Mouse (Mus musculus): ENCODE measurements around the gene Olfr875.
"Not testable (repeated sequence)": the region's sequence is repeated elsewhere in the genome, so short reads cannot be mapped to it uniquely, and the experiment has no call there.

Gene Olfr875

GRCm38 (mm10) chr9:37771759-37772158 is at the start of gene Olfr875:
Gene Olfr875, plus strand, starts transcription at chr9:37771857.
- no peak for DNase-seq

- no peak for DNase-seq
These were observed 37.3 kb upstream of the Olfr875 start for GRCm38 (mm10) chr9:37734310-37734709.

DNA sequence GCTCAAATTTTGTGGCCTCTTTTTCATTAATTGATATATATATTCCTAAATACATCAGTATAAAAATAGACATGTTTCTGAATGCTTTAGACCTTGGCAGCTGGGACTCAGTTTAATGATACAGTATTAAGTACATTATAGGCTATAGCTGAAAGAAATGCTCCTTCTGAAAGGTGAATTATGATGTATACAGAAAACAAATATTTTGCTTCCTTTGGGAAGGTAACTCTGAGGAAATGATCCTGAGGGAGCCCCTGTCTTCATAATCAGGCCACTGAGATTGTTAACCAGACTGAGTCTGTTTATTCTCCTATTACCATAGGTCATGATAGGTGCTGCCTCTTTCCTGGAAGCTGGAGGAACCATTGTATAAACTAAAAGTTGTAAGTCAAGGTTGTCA is 26.9 kb upstream of the Olfr875 start, which contains the start of gene Olfr874:
Gene Olfr874, plus strand, starts transcription at position 301 of the 400 bp plus-strand sequence.
- DNase-seq, result no peak

DNA sequence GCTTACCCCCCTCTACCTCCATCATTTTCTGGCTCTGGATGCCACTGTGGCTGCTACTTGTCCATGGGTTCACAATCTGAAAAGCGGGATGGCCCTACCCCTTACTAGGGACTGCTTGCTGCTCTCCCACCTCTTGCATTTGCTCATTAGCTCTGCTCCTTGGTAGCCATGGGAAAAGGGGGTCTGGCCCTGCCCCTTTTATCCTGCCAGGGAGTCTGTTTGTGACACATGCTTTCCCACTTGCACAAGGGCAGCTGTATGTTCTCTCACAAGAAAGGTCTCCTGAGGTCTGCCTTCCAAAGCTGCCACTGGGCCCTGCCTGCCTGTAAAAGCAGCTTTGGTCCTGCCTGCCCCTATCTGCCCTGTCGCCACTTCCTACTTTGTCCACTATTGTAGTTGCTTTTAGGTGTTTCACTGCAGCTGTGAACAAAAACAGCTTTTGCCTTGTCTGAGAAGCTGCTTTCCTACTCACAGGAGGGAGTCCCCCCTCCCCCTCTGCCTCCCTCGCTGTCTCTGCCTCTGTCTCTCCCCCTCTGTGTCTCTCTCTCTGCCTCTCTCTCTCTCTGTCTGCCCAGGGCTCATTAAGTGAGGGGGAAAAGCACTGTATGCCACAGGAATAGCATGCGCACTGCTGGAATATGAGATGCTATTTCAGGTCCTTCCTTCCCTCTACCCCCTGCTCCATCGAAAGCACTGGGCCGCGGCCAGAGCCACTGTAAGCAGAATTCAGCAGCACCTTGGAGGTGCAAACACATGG is 21.2 kb upstream of the Olfr875 start:
- DNase-seq, result no peak

DNA sequence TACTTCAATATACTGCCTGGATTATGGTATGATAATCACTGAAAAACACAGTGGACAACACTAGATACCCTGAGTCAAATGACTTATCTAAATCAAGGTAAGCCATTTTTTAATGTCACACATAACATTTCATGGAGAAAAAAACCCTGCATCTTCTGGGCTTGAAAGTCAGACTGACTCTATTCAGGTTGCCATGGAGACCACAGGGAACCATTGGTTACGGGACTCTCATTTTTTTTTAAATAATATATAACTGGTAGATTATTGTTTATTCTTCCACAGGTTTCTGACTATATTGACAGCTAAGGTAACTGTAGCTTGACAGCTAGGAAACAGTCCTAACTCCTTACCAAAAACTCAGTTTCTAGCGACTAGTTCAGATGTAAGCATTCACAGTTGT is 20.2 kb upstream of the Olfr875 start:
- no peak for DNase-seq

- no peak for DNase-seq
These were observed 19.7 kb upstream of the Olfr875 start for GRCm38 (mm10) chr9:37752006-37752405.

GRCm38 (mm10) chr9:37761728-37762127 is 9.9 kb upstream of the Olfr875 start:
- no peak for DNase-seq

DNA sequence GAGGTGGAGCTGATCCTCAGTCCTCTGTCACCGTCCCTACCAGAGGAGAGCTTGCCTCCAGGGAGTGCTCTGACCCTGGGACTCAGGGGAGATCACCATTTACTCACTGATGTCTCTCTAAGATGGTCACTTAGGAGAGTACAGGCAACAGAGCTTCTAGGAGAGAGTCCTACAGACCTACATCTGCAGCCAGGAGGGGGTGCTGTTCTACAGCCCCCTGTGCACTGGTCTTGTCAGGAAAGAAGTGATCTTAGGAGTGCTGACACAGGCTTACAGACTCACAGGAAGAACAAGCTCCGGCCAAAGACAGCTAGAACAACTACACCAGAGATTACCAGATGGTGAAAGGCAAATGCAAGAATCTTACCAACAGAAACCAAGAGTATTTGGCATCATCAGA is 9.1 kb upstream of the Olfr875 start:
- no peak for DNase-seq

GRCm38 (mm10) chr9:37770661-37771060 is 996 bp upstream of the Olfr875 start:
- DNase-seq, result no peak

DNA sequence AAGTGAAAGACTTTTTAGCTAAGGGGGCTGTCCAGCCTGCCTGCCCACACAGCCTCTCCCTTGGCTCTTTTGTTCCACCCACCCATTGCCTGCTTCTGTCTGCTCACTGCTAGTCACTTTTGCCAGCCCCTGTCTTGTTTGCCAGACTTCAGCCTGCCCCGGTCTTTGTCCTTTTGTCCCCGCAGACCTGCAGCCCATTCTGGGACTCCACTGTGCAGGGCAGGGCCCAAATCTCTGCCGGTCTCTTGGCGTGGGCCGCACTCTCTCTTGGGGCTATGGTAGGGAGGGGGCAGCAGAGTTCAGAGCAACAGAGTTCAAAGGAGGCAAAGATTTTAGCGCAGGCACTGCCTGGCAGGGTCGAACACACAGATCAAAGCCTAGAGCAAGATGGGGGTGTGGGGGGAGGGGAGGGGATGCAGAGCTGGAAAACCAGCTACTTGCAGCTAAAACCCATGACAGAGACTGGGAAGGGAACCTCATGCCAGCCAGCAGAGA is 11.2 kb downstream of the Olfr875 start:
- no peak for DNase-seq

DNA sequence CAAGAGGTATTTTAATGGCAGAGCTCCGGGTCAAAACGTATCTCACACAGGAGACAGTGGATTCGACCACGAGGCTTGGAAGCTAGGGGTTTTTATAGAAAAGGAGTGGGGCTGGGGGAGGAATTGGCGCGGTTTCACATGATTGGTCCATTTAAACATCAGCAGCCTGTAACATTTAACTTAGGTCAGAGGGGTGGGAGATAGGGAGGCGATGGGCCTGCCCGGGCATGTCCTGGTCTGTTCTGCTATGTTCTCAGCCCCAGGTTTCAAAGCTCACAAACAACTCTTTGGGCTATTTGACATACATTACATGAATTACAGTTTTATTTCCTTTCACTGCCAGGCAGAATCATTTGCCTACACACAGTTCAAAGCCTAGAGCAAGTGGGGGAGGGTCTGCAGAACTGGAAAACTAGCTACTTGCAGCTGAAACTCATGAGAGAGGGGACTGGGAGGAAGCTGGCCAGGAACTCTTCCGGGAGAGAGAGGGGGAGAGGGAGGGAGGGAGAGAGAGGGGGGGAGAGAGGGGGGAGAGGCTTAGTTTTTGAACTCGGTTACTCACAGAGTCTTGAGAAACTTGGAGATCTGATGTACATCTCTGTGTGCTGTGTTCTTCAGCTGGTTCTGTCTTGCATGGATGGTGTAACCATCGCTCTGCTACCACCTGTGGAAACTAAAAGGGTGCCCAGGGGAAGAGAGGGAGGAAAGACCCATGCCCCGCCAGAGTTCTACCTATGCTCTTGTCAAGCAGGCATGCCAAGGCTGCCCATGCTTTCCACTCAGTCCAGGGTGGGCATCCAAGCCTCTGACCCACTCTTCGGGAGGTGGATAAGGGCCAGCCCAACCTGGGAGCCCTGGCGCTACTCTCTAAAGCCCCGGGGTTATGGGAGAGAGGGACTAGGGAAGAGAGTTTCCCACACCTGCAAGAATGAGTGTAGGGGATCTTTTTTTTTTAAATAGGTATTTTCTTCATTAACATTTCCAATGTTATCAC is 12.0 kb downstream of the Olfr875 start:
- DNase-seq, result not testable (repeated sequence)

DNA sequence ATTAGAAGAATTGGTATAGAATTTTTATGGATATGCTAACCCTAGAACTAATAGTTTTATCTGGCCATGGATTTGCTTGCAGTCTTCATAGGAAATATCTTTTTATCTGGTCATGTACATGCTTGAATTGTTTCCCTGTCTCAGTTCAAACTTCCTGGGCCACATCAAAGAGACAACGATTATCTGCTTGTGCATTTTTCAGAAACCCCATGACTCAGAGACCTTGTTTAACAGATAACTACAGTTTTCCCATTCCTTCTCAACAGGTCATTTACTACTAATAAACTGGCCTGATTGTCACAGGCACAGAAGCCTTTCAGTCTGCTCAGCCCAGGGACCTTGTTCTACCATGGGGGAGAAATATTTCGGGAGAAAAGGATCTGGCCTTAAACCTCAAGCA is 14.8 kb downstream of the Olfr875 start:
- no peak for DNase-seq

- DNase-seq, result no peak
These were observed 30.4 kb downstream of the Olfr875 start for GRCm38 (mm10) chr9:37802055-37802454.

- no peak for DNase-seq
These were observed 31.1 kb downstream of the Olfr875 start, which contains the start of gene Olfr876 for GRCm38 (mm10) chr9:37802731-37803130. Gene Olfr876, plus strand, starts transcription at chr9:37803031.

- DNase-seq, result no peak
These were observed 35.6 kb downstream of the Olfr875 start for GRCm38 (mm10) chr9:37807235-37807634.

DNA sequence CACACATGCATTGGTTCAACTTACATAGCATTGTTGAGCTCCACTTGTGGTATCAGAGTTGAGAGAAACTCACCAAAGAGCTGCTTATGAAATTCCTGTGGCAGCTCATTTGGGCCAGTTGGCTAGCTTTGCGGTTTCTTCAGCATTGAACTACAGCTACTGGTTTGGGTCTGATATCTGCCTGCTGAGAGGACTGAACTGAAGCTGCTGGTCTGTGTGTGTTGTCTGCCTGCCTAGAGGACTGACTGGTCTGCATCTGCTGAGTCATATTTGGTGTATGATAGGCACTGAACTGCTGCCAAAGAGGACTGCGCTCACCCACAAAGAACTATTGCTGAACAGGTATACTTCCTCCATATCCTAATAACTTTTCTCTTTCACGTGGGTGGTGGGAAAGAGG is 36.8 kb downstream of the Olfr875 start:
- no peak for DNase-seq

GRCm38 (mm10) chr9:37808976-37809375 is 37.3 kb downstream of the Olfr875 start:
- no peak for DNase-seq

DNA sequence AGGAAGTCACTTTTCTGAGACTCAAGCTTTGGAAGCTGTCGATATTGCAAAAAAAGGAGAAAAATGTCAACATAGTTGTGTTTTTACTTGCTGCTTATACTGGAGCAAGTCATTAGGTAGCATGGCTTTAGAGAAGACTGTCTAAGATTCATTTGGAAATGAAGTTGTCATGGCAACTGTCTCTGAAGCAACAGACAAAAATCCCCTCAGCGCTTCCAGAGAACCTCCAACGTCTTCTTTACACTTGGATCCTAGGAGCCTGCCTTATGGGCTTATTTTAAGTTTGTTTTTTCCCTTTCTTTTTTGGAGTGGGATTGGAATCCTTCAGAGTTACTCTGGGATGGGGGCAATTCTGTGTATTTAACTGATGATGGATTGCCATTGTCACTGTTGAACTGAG is 43.0 kb downstream of the Olfr875 start:
- DNase-seq, result no peak
